Mouse (Mus musculus): ENCODE results near the gene Ubl7. TPM values are rescaled to one million over a fixed set of nuclear protein-coding genes. Genes with fewer than 3 reads are reported as not detected.

Ubl7 gene
- total and polyA plus RNA-seq, 3 experiments: 24.7 to 81.1 (median 37.3) TPM

DNA sequence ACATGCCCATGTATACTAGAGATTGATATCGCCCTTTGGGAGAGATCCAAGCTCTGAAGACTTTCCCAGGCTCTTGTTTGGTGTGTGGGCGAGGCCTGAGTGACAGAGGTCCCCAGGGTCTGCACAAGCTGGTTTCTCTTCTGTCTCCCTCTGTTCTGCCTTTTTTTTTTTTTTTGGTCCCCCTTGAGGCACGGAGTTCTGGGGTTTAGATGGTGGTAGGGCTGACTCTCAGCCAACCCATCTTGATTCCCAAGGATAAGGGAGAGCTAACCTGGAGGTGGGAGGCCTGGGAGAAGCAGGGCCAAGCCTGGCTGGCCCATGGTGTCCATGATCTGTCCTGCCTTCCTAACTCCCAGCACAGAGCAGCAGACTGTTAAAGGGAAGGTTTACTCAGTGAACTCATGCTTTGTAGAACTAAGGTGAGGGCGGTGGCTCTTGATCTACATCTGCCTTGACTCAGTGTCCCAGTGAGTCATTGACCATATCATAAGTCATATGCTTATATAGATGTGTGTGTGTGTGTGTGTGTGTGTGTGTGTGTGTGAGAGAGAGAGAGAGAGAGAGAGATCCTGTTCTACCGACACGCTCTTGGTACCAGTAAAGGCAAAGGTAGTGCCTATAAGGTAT is 62.8 kb downstream of the Ubl7 start (continued):
- no peak for TF ChIP-seq MAFK (IDR thresholded peaks at IDR 0.05; ENCODE audit: insufficient replicate concordance, low read length)
- no peak for TF ChIP-seq GABPA (IDR thresholded peaks at IDR 0.05; ENCODE audit: insufficient replicate concordance, low read depth, low read length)
- TF ChIP-seq HCFC1 (IDR thresholded peaks at IDR 0.05; ENCODE audit: low read depth, low read length): no peak
- TF ChIP-seq UBTF (IDR thresholded peaks at IDR 0.05; ENCODE audit: low read depth, low read length): no peak
- TF ChIP-seq ZMIZ1 (IDR thresholded peaks at IDR 0.05; ENCODE audit: low read depth, low read length): no peak
- TF ChIP-seq PAX5 (IDR thresholded peaks at IDR 0.05; ENCODE audit: low read length): no peak
- TF ChIP-seq BHLHE40 (IDR thresholded peaks at IDR 0.05; ENCODE audit: low read depth, low read length): no peak; the same call in 1 of the 2 replicates
- no peak for TF ChIP-seq CHD1 (IDR thresholded peaks at IDR 0.05; ENCODE audit: low read depth, low read length)
- no peak for TF ChIP-seq CHD2 (IDR thresholded peaks at IDR 0.05; ENCODE audit: low read length)

DNA sequence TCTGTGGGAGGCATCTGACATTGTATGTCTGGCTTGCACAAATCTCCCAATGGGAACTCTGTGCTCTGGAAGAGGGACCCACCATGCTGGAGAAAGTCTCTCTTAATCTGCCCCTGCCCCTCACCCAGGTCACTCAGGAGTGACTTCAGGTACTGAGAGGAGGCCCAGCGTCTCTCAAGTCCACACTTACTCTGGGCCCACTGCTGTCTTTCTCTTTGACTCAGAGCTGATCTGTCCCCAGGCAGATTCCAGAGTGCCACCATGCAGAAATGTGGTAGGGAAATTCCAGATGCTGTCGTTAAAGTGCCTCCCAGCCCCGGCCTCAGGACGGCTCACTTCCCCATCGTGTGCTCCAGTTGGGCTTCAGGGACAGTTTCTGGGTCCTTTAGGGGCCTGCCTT is 63.4 kb downstream of the Ubl7 start:
- Histone ChIP-seq H3K4me1 (ENCODE audit: control insufficient read depth in 1 of 2, insufficient read depth in 2 of 2) (peaks cover 65 to 97% of the 10 kb centered on the region in 2 experiments), H3K79me2 (replicated peaks; ENCODE audit: control insufficient read depth, extremely low read depth, insufficient read depth, poor library complexity, severe bottlenecking) (0 out of 2 replicates have a peak, but pooled peaks cover 2% of the 10 kb centered on the region), H3K4me3 (replicated peaks in 1 of 3; ENCODE audit: low read depth in 2 of 3, low read length in 2 of 3, poor library complexity in 1 of 3) (no peak overlapping the region), H3K9me3 (replicated peaks; ENCODE audit: low read length) (peaks cover 12% of the 10 kb centered on the region), H3K36me3 (replicated peaks in 1 of 2; ENCODE audit: control insufficient read depth in 1 of 2, insufficient read depth in 1 of 2, low read length in 1 of 2) (no peaks in the 10 kb centered on the region), H3K9ac (ENCODE audit: insufficient read depth, low read depth) (peak overlapping the region; percentile 70), H3K27ac (ENCODE audit: insufficient read depth, low read depth) (peak overlapping the region; percentile 98), H3K27me3 (replicated peaks) (no peaks in the 10 kb centered on the region), H3K4me2 (ENCODE audit: insufficient read depth, low read depth, poor library complexity, severe bottlenecking) (peak overlapping the region; percentile 52; the same call in 1 of the 2 replicates)
- dilution Hi-C loops (cut with MboI; ENCODE audit: extremely low pct_ligation_motif_present, extremely low pct_unique_long_range_greater_than_20kb, low sequenced_read_pairs): no loop called here
- in situ Hi-C loops (cut with MboI; ENCODE audit: low pct_ligation_motif_present, low pct_unique_long_range_greater_than_20kb, low sequenced_read_pairs): no loop called here
- peak; percentile 92 for DNase-seq (ENCODE audit: extremely low read depth)
- TF ChIP-seq PAX5 (IDR thresholded peaks at IDR 0.05; ENCODE audit: low read length) (no peak), TCF12 (IDR thresholded peaks at IDR 0.05; ENCODE audit: low read depth, low read length) (peak; percentile 99), POLR2A (IDR thresholded peaks at IDR 0.05; ENCODE audit: low read depth, low read length) (peak; percentile 71), ZNF384 (IDR thresholded peaks at IDR 0.05; ENCODE audit: low read depth, low read length) (no peak; the same call in 1 of the 2 replicates), MYC (IDR thresholded peaks at IDR 0.05; ENCODE audit: low read depth, low read length) (peak; percentile 87), ZKSCAN1 (IDR thresholded peaks at IDR 0.05; ENCODE audit: borderline replicate concordance, low read depth, low read length) (no peak), MXI1 (IDR thresholded peaks at IDR 0.05; ENCODE audit: low read depth, low read length) (peak; percentile 67; the same call in 1 of the 2 replicates), RAD21 (IDR thresholded peaks at IDR 0.05; ENCODE audit: low read depth, low read length) (peak; percentile 13), RCOR1 (conservative IDR thresholded peaks at IDR 0.05; ENCODE audit: low read depth, low read length) (peak; percentile 94), TBP (conservative IDR thresholded peaks at IDR 0.05; ENCODE audit: low read depth, low read length) (0 out of 2 replicates have a peak, but pooled peaks have one; percentile 64), NELFE (IDR thresholded peaks at IDR 0.05; ENCODE audit: low read depth, low read length) (peak; percentile 71; the same call in 1 of the 2 replicates), IRF4 (IDR thresholded peaks at IDR 0.05; ENCODE audit: low read depth, low read length) (peak; percentile 99), MAZ (IDR thresholded peaks at IDR 0.05; ENCODE audit: low read depth, low read length) (peak; percentile 92), E2F4 (IDR thresholded peaks at IDR 0.05; ENCODE audit: insufficient replicate concordance, low read depth, low read length) (no peak), UBTF (IDR thresholded peaks at IDR 0.05; ENCODE audit: low read depth, low read length) (peak; percentile 75; the same call in 1 of the 2 replicates), BHLHE40 (IDR thresholded peaks at IDR 0.05; ENCODE audit: low read depth, low read length) (peak; percentile 95), POLR2AphosphoS2 (IDR thresholded peaks at IDR 0.05; ENCODE audit: low read depth, low read length) (peak; percentile 36; the same call in 1 of the 2 replicates), MEF2A (IDR thresholded peaks at IDR 0.05; ENCODE audit: borderline replicate concordance, low read depth, low read length) (peak; percentile 96), HCFC1 (IDR thresholded peaks at IDR 0.05; ENCODE audit: low read depth, low read length) (no peak), MAFK (IDR thresholded peaks at IDR 0.05; ENCODE audit: insufficient replicate concordance, low read length) (peak; percentile 87), JUN (IDR thresholded peaks at IDR 0.05; ENCODE audit: insufficient read depth, low read depth, low read length) (peak; percentile 81), ETS1 (conservative IDR thresholded peaks at IDR 0.05; ENCODE audit: low read depth, low read length) (peak; percentile 91), NRF1 (IDR thresholded peaks at IDR 0.05; ENCODE audit: low read depth, low read length) (peak; percentile 35; the same call in 1 of the 2 replicates), KAT2A (IDR thresholded peaks at IDR 0.05; ENCODE audit: insufficient replicate concordance, low read length) (peak; percentile 82; the same call in 1 of the 2 replicates), ZMIZ1 (IDR thresholded peaks at IDR 0.05; ENCODE audit: low read depth, low read length) (peak; percentile 80), EP300 (IDR thresholded peaks at IDR 0.05; ENCODE audit: low read length) (peak; percentile 99), SIN3A (IDR thresholded peaks at IDR 0.05; ENCODE audit: low read length) (peak; percentile 90), USF2 (conservative IDR thresholded peaks at IDR 0.05; ENCODE audit: low read depth, low read length) (no peak), SMC3 (IDR thresholded peaks at IDR 0.05; ENCODE audit: low read depth, low read length) (peak; percentile 44; the same call in 1 of the 2 replicates), CTCF (conservative IDR thresholded peaks at IDR 0.05 in 1 of 2, IDR thresholded peaks at IDR 0.05 in 1 of 2; ENCODE audit: low read depth in 2 of 2, low read length in 2 of 2) (no peak), ZC3H11A (IDR thresholded peaks at IDR 0.05; ENCODE audit: low read depth, low read length) (no peak), USF1 (IDR thresholded peaks at IDR 0.05; ENCODE audit: low read depth, low read length) (no peak), GABPA (IDR thresholded peaks at IDR 0.05; ENCODE audit: insufficient replicate concordance, low read depth, low read length) (no peak)
